ENCODE assay signal across 11 mouse cellular contexts in the genomic region with DNA sequence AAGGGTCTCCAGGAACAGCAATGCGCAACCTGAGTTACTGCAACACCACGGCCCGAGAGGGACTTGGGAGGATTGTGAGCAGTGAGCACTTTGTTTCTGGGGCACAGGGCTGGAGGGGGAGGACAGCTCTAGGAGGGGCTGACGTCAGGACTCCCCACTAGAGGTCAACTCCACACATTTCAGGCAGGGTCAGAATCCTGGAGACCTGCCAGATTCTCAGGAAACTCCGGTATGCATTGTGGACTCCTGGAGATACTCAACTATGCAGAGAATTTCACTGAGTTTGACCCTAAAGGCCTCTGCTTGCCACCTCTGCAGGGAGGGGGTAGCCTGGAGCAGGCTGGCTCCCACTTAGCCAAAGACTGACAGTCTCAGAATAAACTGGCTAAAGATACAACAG.
DNase-seq lines count a peak whose midpoint lies in the region; ATAC-seq and TF ChIP-seq lines count a peak whose summit lies in the region.
"Had no signal": no experiment of that assay in that cellular context is flagged by ENCODE, and none has a peak within 500 bp of the region (broad histone marks: within the 10 kb centered on the region; RNA-seq: fewer than 3 reads in every experiment).

No protein-coding gene starts in this region.

- no peak for TF ChIP-seq EP300 in liver, postnatal 0 days (IDR thresholded peaks at IDR 0.05; ENCODE audit: low read depth)

- no peak for TF ChIP-seq CTCF in liver, postnatal 0 days (IDR thresholded peaks at IDR 0.05; ENCODE audit: low read depth)

- peak; percentile 43; the same call in 1 of the 2 replicates for ATAC-seq in liver, embryonic 16.5 days (ENCODE audit: low read depth)
- ATAC-seq in liver, postnatal 0 days: no peak
- ATAC-seq in neural tube, embryonic 11.5 days (ENCODE audit: insufficient read depth, low FRiP score, low TSS enrichment): no peak; the same call in 1 of the 2 replicates

- WGBS in liver, embryonic 16.5 days (ENCODE audit: insufficient replicate concordance): 50% methylated on average over 5 of the region's 5 CpGs
- 50% methylated on average over 5 of the region's 5 CpGs for WGBS in liver, postnatal 0 days (ENCODE audit: insufficient replicate concordance)
- WGBS in neural tube, embryonic 11.5 days: 33% methylated on average over 5 of the region's 5 CpGs

- H3K27me3 ChIP-seq in liver, embryonic 16.5 days (ENCODE audit: control insufficient read depth, insufficient read depth, low read depth, low read length): no peaks in the 10 kb centered on the region
- H3K27me3 ChIP-seq in liver, postnatal 0 days (ENCODE audit: insufficient read depth, low read length): no peaks in the 10 kb centered on the region
- no peaks in the 10 kb centered on the region for H3K27me3 ChIP-seq in neural tube, embryonic 11.5 days (ENCODE audit: control insufficient read depth, insufficient read depth, low read length)

- H3K36me3 ChIP-seq in liver, embryonic 16.5 days (ENCODE audit: control insufficient read depth, insufficient read depth): no peaks in the 10 kb centered on the region
- H3K36me3 ChIP-seq in liver, postnatal 0 days (replicated peaks; ENCODE audit: insufficient read depth, low read length): no peaks in the 10 kb centered on the region
- no peaks in the 10 kb centered on the region for H3K36me3 ChIP-seq in neural tube, embryonic 11.5 days (ENCODE audit: control insufficient read depth, insufficient read depth, low read length)
- H3K36me3 ChIP-seq: G1E had no signal

- no peak for DNase-seq in liver, postnatal 0 days
- peak; percentile 55 for DNase-seq in embryo, embryonic 9.5 days (ENCODE audit: extremely low spot score)
- DNase-seq in kidney, adult 11 months: peak; percentile 78
- no peak for DNase-seq in neural tube, embryonic 11.5 days (ENCODE audit: low spot score)
- no peak for DNase-seq in adipocyte (ENCODE audit: low spot score)
- DNase-seq in left cerebral cortex, adult 11 months (ENCODE audit: low spot score): no peak
- DNase-seq in right cerebral cortex, adult 2 months (ENCODE audit: low spot score in 2 of 2): no peak
- DNase-seq: gastrocnemius, postnatal 25 days had no signal

- H3K27ac ChIP-seq in liver, embryonic 16.5 days (ENCODE audit: low read length): no peak overlapping the region
- no peak overlapping the region for H3K27ac ChIP-seq in liver, postnatal 0 days (ENCODE audit: low read depth)
- H3K27ac ChIP-seq in neural tube, embryonic 11.5 days (ENCODE audit: low read depth, low read length): peak overlapping the region; percentile 65; the same call in 1 of the 2 replicates
- H3K27ac ChIP-seq: macrophage had no signal

- no peak overlapping the region for H3K9ac ChIP-seq in liver, embryonic 16.5 days (ENCODE audit: low read depth, low read length)
- no peak overlapping the region for H3K9ac ChIP-seq in liver, postnatal 0 days (replicated peaks)
- no peak overlapping the region for H3K9ac ChIP-seq in neural tube, embryonic 11.5 days (ENCODE audit: low read length)

- no peaks in the 10 kb centered on the region for H3K4me1 ChIP-seq in liver, embryonic 16.5 days (ENCODE audit: control insufficient read depth, low read depth, low read length)
- no peaks in the 10 kb centered on the region for H3K4me1 ChIP-seq in liver, postnatal 0 days (ENCODE audit: insufficient read depth)
- H3K4me1 ChIP-seq in neural tube, embryonic 11.5 days (ENCODE audit: control insufficient read depth, insufficient read depth, low read length): peaks cover 18% of the 10 kb centered on the region

- no peak overlapping the region for H3K4me3 ChIP-seq in liver, embryonic 16.5 days (ENCODE audit: low read depth, low read length)
- no peak overlapping the region for H3K4me3 ChIP-seq in liver, postnatal 0 days (ENCODE audit: low read depth, low read length)
- no peak overlapping the region for H3K4me3 ChIP-seq in neural tube, embryonic 11.5 days (ENCODE audit: low read depth, low read length)

- H3K4me2 ChIP-seq in liver, embryonic 16.5 days (ENCODE audit: low read depth, low read length): no peak overlapping the region
- no peak overlapping the region for H3K4me2 ChIP-seq in liver, postnatal 0 days (ENCODE audit: low read depth, low read length)
- H3K4me2 ChIP-seq in neural tube, embryonic 11.5 days (ENCODE audit: low read depth): no peak overlapping the region

- H3K9me3 ChIP-seq in liver, embryonic 16.5 days (replicated peaks; ENCODE audit: control insufficient read depth, low read length): no peaks in the 10 kb centered on the region
- H3K9me3 ChIP-seq in liver, postnatal 0 days (ENCODE audit: low read length): no peaks in the 10 kb centered on the region
- H3K9me3 ChIP-seq in neural tube, embryonic 11.5 days (ENCODE audit: control insufficient read depth, low read length): no peaks in the 10 kb centered on the region

Comparison
In these comparisons a context has a peak if more than half of its experiments do, and no peak if none do; other contexts are left out.
1. DNase-seq: peak in embryo, embryonic 9.5 days (single experiment) and kidney, adult 11 months (single experiment); none in liver, postnatal 0 days (single experiment), neural tube, embryonic 11.5 days (single experiment), adipocyte (single experiment), left cerebral cortex, adult 11 months (single experiment) and right cerebral cortex, adult 2 months (0 of 2).